Mouse (Mus musculus): Measurements from ENCODE around the gene Adk. TPM values are rescaled to one million over a fixed set of nuclear protein-coding genes. Genes with fewer than 3 reads are reported as not detected.

The Adk gene
- polyA plus RNA-seq, 1 experiment from 2014 or later = 40.0 TPM

DNA sequence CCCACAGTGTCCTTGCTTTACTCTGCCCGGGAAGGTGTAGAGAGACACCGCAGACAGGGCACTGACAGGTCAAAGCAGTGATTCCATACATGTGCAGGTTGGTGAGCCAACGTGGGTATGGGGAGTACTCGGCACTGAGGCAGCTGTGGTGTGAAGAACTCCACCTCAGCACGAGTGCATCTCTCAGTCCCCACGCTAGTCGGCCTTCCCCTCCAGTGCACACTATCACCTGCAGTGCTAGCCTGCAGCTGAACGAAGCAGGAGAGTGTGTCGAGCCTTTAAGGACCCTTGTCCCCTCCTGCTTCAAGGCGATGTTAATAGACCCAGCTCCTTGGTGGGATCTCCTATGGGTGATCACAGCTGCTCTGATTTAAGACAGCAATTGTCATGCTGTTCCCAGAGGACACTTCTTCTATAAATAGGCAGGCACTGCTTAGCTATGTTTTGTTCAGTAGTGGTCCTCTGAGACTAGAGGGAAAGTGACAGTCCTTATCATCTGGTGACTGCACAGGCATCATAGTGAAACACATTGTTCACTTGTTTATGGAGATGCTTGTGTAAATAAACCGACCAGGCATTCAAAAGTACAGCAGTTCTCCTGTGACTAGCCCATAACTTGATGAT lies 283.4 kb downstream of the Adk start:
- 46% methylated on average over 11 of the region's 11 CpGs for WGBS
- H3K27me3 ChIP-seq (replicated peaks) = no peaks in the 10 kb centered on the region
- peaks cover 8% of the 10 kb centered on the region for H3K4me1 ChIP-seq
- no peak overlapping the region for H3K4me2 ChIP-seq
- H3K27ac ChIP-seq (replicated peaks) = no peak overlapping the region
- no peak overlapping the region for H3K4me3 ChIP-seq (replicated peaks)
- ATAC-seq (ENCODE audit: low FRiP score) = no peak
- no peak overlapping the region for H3K9ac ChIP-seq (replicated peaks)
- H3K9me3 ChIP-seq (replicated peaks) = no peaks in the 10 kb centered on the region
- H3K36me3 ChIP-seq = no peaks in the 10 kb centered on the region

DNA sequence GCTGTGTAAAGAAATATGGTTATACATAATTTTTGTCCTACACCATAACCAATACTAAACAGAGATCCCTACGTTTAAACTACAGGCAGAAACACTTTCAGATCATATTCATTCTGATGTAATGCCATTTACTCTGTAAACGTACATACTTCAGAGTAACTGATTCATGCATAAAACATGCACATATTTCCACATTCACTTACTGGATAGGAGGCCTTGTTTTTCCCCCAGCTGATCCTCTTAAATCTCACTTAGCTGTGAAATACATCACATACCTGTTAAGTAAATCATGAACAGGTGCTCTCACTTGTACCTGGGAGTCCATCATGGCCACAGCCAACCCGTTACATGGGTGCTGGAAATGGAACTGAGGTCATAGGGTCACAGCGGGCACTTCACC lies 285.6 kb downstream of the Adk start:
- no peaks in the 10 kb centered on the region for H3K27me3 ChIP-seq (replicated peaks)
- no peak for ATAC-seq (ENCODE audit: low FRiP score)
- no peak overlapping the region for H3K9ac ChIP-seq (replicated peaks)
- H3K4me3 ChIP-seq (replicated peaks) = no peak overlapping the region
- no peak overlapping the region for H3K27ac ChIP-seq (replicated peaks)
- WGBS = 80% methylated on average over 4 of the region's 4 CpGs
- H3K4me2 ChIP-seq = no peak overlapping the region
- H3K9me3 ChIP-seq (replicated peaks) = no peaks in the 10 kb centered on the region
- H3K36me3 ChIP-seq = no peaks in the 10 kb centered on the region
- H3K4me1 ChIP-seq = peaks cover 8% of the 10 kb centered on the region

GRCm38 (mm10) chr14:21341195-21341594 lies 288.8 kb downstream of the Adk start:
- no peaks in the 10 kb centered on the region for H3K27me3 ChIP-seq (replicated peaks)
- ATAC-seq (ENCODE audit: low FRiP score) = no peak
- no peak overlapping the region for H3K27ac ChIP-seq (replicated peaks)
- no peak overlapping the region for H3K4me3 ChIP-seq (replicated peaks)
- H3K9ac ChIP-seq (replicated peaks) = no peak overlapping the region
- no peaks in the 10 kb centered on the region for H3K4me1 ChIP-seq
- 54% methylated on average over 1 of the region's 1 CpGs for WGBS
- H3K36me3 ChIP-seq = no peaks in the 10 kb centered on the region
- no peaks in the 10 kb centered on the region for H3K9me3 ChIP-seq (replicated peaks)
- no peak overlapping the region for H3K4me2 ChIP-seq

DNA sequence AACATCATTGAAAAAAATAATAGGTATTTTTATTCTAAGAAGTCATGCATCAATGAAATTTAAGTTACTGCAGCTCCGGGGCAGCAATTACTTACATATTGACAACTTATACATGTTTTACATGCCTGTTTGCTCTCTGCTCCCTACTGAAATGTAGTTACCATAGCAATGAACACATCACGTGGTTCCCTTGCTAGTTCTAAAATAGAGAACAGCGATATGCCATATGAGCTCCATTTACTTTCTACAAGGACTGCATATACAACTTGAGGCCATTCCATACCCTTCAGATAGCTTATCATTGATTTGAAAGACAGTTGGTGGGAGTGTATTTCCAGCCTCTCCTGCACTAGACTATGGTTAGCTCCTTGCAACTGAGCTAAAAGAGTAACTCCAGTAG lies 290.6 kb downstream of the Adk start:
- H3K27me3 ChIP-seq (replicated peaks) = no peaks in the 10 kb centered on the region
- no peak overlapping the region for H3K27ac ChIP-seq (replicated peaks)
- no peaks in the 10 kb centered on the region for H3K9me3 ChIP-seq (replicated peaks)
- no peak overlapping the region for H3K4me3 ChIP-seq (replicated peaks)
- H3K4me2 ChIP-seq = no peak overlapping the region
- no peak overlapping the region for H3K9ac ChIP-seq (replicated peaks)
- H3K36me3 ChIP-seq = no peaks in the 10 kb centered on the region
- 59% methylated on average over 3 of the region's 3 CpGs for WGBS
- H3K4me1 ChIP-seq = no peaks in the 10 kb centered on the region
- ATAC-seq (ENCODE audit: low FRiP score) = no peak

GRCm38 (mm10) chr14:21344896-21345295 lies 292.5 kb downstream of the Adk start:
- ATAC-seq (ENCODE audit: low FRiP score) = no peak
- Histone ChIP-seq H3K36me3 (no peaks in the 10 kb centered on the region), H3K9ac (replicated peaks) (no peak overlapping the region), H3K9me3 (replicated peaks) (no peaks in the 10 kb centered on the region), H3K4me2 (no peak overlapping the region), H3K27ac (replicated peaks) (no peak overlapping the region), H3K4me1 (no peaks in the 10 kb centered on the region), H3K27me3 (replicated peaks) (no peaks in the 10 kb centered on the region), H3K4me3 (replicated peaks) (no peak overlapping the region)
- WGBS = 91% methylated on average over 6 of the region's 6 CpGs

DNA sequence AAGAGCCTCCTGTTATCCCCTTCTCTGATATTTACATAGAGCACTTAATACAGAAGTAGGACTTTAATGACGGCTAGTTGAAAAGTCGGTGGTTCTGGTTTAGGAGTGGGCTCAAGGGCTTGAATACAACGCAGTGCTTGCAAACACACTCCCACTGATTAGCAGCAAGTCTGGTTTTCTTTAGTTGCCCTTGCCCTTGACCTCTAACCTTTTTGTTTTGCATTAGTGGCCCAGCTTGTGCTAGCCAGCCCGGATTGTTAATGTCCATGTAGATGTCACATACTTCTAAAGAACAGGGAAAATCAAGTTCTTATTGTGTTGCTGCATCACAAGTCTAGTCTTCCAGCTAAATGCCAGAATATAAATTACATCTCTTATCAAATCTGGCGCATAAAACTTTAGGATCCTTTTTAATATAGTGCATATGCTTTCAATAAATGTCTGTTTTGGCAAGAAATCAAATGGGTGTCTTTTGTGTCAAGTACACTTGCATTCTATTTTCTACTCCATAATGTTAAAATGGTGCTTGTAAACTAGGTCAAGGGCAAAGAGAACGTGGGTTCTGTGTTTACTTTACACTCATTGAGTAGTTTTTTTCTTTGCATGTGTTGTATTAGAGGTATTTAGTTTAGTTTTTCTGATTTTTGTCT lies 296.4 kb downstream of the Adk start:
- Histone ChIP-seq H3K36me3 (no peaks in the 10 kb centered on the region), H3K4me2 (no peak overlapping the region), H3K9ac (replicated peaks) (no peak overlapping the region), H3K27ac (replicated peaks) (no peak overlapping the region), H3K4me3 (replicated peaks) (no peak overlapping the region), H3K27me3 (replicated peaks) (no peaks in the 10 kb centered on the region), H3K4me1 (no peaks in the 10 kb centered on the region), H3K9me3 (replicated peaks) (no peaks in the 10 kb centered on the region)
- 74% methylated on average over 6 of the region's 6 CpGs for WGBS
- ATAC-seq (ENCODE audit: low FRiP score) = no peak

DNA sequence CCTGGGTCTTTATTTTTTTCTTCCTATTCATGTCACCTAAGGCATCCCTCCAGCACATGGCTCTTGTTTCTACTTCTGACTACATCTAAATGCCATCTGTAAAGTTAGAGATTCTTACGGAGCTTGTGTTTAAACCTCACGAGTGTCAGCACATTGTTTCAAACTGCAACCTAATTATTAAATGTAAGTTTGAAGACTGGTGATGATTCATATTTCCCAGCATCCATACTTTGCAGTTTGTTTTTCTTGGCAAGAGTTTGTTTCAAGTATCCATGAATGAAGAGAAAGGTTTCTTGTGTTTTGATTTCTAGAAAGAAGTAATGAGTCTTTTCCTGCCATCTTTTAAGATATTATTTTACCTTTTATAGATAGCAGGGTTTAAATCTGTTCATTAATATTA lies 299.3 kb downstream of the Adk start:
- ATAC-seq (ENCODE audit: low FRiP score) = no peak
- 84% methylated on average over 2 of the region's 2 CpGs for WGBS
- Histone ChIP-seq H3K4me1 (no peaks in the 10 kb centered on the region), H3K4me3 (replicated peaks) (no peak overlapping the region), H3K27me3 (replicated peaks) (no peaks in the 10 kb centered on the region), H3K9me3 (replicated peaks) (no peaks in the 10 kb centered on the region), H3K4me2 (no peak overlapping the region), H3K9ac (replicated peaks) (no peak overlapping the region), H3K27ac (replicated peaks) (no peak overlapping the region), H3K36me3 (no peaks in the 10 kb centered on the region)

DNA sequence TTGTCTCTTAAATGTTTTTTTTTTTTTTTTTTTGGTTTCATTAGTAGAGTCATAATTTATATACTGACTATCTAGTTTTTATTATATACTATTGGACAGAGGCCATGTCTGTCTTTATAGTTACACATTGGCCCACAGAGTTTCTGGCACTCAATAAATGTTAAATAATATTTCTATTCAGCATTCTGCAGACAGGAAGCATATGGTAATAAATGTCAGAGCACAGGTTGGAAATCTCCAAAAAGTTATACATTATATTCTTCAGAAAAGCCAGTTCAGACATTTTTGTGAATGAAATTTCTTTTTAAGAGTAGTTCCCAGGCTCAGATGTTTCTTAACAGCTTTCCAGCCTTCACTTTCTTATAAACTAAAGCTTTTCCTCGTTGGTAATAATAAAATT lies 303.9 kb downstream of the Adk start:
- H3K9ac ChIP-seq (replicated peaks) = no peak overlapping the region
- no peak overlapping the region for H3K27ac ChIP-seq (replicated peaks)
- ATAC-seq (ENCODE audit: low FRiP score) = no peak
- no peaks in the 10 kb centered on the region for H3K27me3 ChIP-seq (replicated peaks)
- no peaks in the 10 kb centered on the region for H3K36me3 ChIP-seq
- no peak overlapping the region for H3K4me2 ChIP-seq
- no peaks in the 10 kb centered on the region for H3K4me1 ChIP-seq
- no peaks in the 10 kb centered on the region for H3K9me3 ChIP-seq (replicated peaks)
- H3K4me3 ChIP-seq (replicated peaks) = no peak overlapping the region
- WGBS = 79% methylated on average over 1 of the region's 1 CpGs

- Histone ChIP-seq H3K27me3 (replicated peaks) (no peaks in the 10 kb centered on the region), H3K9me3 (replicated peaks) (no peaks in the 10 kb centered on the region), H3K9ac (replicated peaks) (no peak overlapping the region), H3K4me1 (no peaks in the 10 kb centered on the region), H3K27ac (replicated peaks) (no peak overlapping the region), H3K4me3 (replicated peaks) (no peak overlapping the region), H3K36me3 (no peaks in the 10 kb centered on the region), H3K4me2 (no peak overlapping the region)
- WGBS = 70% methylated on average over 10 of the region's 10 CpGs
- ATAC-seq (ENCODE audit: low FRiP score) = no peak
Observed at GRCm38 (mm10) chr14:21359207-21359895, 307.0 kb downstream of the Adk start.

GRCm38 (mm10) chr14:21359896-21360525 lies 307.6 kb downstream of the Adk start:
- H3K9ac ChIP-seq (replicated peaks) = no peak overlapping the region
- no peak overlapping the region for H3K4me2 ChIP-seq
- no peak overlapping the region for H3K4me3 ChIP-seq (replicated peaks)
- WGBS = 86% methylated on average over 8 of the region's 12 CpGs
- ATAC-seq (ENCODE audit: low FRiP score) = no peak
- H3K9me3 ChIP-seq (replicated peaks) = no peaks in the 10 kb centered on the region
- no peaks in the 10 kb centered on the region for H3K4me1 ChIP-seq
- no peaks in the 10 kb centered on the region for H3K27me3 ChIP-seq (replicated peaks)
- no peak overlapping the region for H3K27ac ChIP-seq (replicated peaks)
- H3K36me3 ChIP-seq = no peaks in the 10 kb centered on the region

DNA sequence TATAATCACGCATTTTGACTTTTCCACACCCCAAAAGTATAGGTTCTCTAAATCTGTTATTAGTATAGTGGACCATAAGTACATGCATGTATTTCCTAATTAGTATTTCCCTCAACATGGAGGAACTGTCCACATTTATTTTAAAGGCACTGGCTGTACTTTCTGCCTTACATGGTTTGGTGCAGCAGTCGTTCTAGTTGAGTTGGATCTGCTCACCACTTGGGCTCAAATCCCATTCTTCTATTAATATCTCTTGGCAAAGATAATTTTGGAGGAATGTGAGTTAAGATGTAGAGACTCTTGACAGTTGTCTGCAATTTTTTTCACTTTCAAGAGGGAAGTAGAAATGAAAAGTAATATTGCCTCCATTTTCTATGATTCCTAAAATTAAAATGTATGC lies 314.7 kb downstream of the Adk start:
- Histone ChIP-seq H3K4me3 (replicated peaks) (no peak overlapping the region), H3K9me3 (replicated peaks) (no peaks in the 10 kb centered on the region), H3K9ac (replicated peaks) (no peak overlapping the region), H3K27ac (replicated peaks) (no peak overlapping the region), H3K4me1 (peaks cover 18% of the 10 kb centered on the region), H3K4me2 (no peak overlapping the region), H3K27me3 (replicated peaks) (no peaks in the 10 kb centered on the region), H3K36me3 (no peaks in the 10 kb centered on the region)
- 93% methylated on average over 2 of the region's 2 CpGs for whole genome bisulfite sequencing
- ATAC-seq (ENCODE audit: low FRiP score) = no peak

DNA sequence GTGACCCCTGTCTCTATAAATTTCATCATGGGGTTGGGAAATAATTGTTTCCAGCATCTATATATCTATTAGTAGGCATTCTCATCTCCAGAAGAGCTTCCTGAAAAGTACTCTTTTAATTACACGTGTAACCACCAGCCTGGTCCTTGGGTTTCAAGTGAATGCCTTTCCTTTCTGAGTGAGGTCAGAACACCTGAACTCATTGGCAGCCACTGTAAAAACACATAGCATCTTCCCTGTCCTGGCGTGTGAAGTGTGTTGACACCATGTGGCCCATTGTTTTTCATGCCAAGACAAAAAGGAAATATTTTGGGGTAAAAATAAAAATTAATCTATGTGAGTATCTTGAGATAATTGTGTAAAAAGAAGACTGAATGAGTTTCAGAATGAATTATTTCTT lies 316.2 kb downstream of the Adk start:
- Histone ChIP-seq H3K4me1 (peaks cover 18% of the 10 kb centered on the region), H3K9me3 (replicated peaks) (no peaks in the 10 kb centered on the region), H3K4me3 (replicated peaks) (no peak overlapping the region), H3K36me3 (no peaks in the 10 kb centered on the region), H3K27me3 (replicated peaks) (no peaks in the 10 kb centered on the region), H3K4me2 (no peak overlapping the region), H3K27ac (replicated peaks) (peak overlapping the region; percentile 77), H3K9ac (replicated peaks) (no peak overlapping the region)
- ATAC-seq (ENCODE audit: low FRiP score) = 0 out of 2 replicates have a peak, but pooled peaks have one; percentile 21
- 21% methylated on average over 2 of the region's 2 CpGs for WGBS

Data from neural tube, embryonic 15.5 days (tissue).